Mouse (Mus musculus) hindbrain, embryonic 16.5 days (tissue): Measurements from ENCODE around the gene Ankrd54. TPM values are rescaled to one million over a fixed set of nuclear protein-coding genes. Genes with fewer than 3 reads are reported as not detected.

Experiments used
- ATAC-seq: fragments of 200-750 bp; cut with Nextera tagmentation; 2 replicates; pipeline ENCODE4 v1.8.0; 2017; ENCODE audit warnings: moderate TSS enrichment, moderate library complexity
- H3K27ac ChIP-seq: fragments of 300-500 bp; sonication (generic); 2 replicates; pipeline ENCODE4 v1.5.1; 2014; ENCODE audit warnings: low read depth, mild to moderate bottlenecking, control low read depth, low read length, moderate library complexity
- H3K27me3 ChIP-seq: fragments of 300-500 bp; sonication (generic); replicated peaks from 2 replicates; pipeline ENCODE4 v1.6.1; 2014; ENCODE audit warnings: low read length; ENCODE audit not compliant: control insufficient read depth, insufficient read depth
- H3K36me3 ChIP-seq: fragments of 300-500 bp; sonication (generic); 2 replicates; pipeline ENCODE4 v1.6.1; 2014; ENCODE audit warnings: mild to moderate bottlenecking, low read length, moderate library complexity, mixed read lengths; ENCODE audit not compliant: control insufficient read depth, insufficient read depth
- H3K4me1 ChIP-seq: fragments of 300-500 bp; sonication (generic); 2 replicates; pipeline ENCODE4 v1.6.1; 2014; ENCODE audit warnings: low read depth, low read length; ENCODE audit not compliant: control insufficient read depth, insufficient read depth
- H3K4me2 ChIP-seq: fragments of 300-500 bp; sonication (generic); 2 replicates; pipeline ENCODE4 v1.6.1; 2014; ENCODE audit warnings: mild to moderate bottlenecking, low read length, control low read depth, moderate library complexity
- H3K4me3 ChIP-seq: fragments of 300-500 bp; sonication (generic); 2 replicates; pipeline ENCODE4 v1.5.1; 2014; ENCODE audit warnings: mild to moderate bottlenecking, low read length, control low read depth, moderate library complexity
- H3K9ac ChIP-seq: fragments of 300-500 bp; sonication (generic); 2 replicates; pipeline ENCODE4 v1.6.1; 2014; ENCODE audit warnings: low read depth, mild to moderate bottlenecking, control low read depth, low read length, moderate library complexity
- H3K9me3 ChIP-seq: fragments of 300-500 bp; sonication (generic); 2 replicates; pipeline ENCODE4 v1.6.1; 2014; ENCODE audit warnings: mild to moderate bottlenecking, low read length, moderate library complexity; ENCODE audit not compliant: control insufficient read depth
- WGBS: fragments of 180-500 bp; shearing (Covaris S2); extraction: QIAGEN DNeasy Blood & Tissue Kit; methylation state at CpG from one replicate; pipeline ENCODE4 v1.1.7; 2014; 5-methylcytosine and 5-hydroxymethylcytosine counted together
- polyA plus RNA-seq: library from polyadenylated mRNA; unstranded; fragments of >200 nt; fragmentation: Nextera tagmentation; extraction: Ambion mirVana; gene quantifications from 2 replicates; pipeline ENCODE4 v1.2.1, GENCODE M21; 2015

Ankrd54 gene
- polyA plus RNA-seq, 1 experiment from 2014 or later, result 50.0 TPM

DNA sequence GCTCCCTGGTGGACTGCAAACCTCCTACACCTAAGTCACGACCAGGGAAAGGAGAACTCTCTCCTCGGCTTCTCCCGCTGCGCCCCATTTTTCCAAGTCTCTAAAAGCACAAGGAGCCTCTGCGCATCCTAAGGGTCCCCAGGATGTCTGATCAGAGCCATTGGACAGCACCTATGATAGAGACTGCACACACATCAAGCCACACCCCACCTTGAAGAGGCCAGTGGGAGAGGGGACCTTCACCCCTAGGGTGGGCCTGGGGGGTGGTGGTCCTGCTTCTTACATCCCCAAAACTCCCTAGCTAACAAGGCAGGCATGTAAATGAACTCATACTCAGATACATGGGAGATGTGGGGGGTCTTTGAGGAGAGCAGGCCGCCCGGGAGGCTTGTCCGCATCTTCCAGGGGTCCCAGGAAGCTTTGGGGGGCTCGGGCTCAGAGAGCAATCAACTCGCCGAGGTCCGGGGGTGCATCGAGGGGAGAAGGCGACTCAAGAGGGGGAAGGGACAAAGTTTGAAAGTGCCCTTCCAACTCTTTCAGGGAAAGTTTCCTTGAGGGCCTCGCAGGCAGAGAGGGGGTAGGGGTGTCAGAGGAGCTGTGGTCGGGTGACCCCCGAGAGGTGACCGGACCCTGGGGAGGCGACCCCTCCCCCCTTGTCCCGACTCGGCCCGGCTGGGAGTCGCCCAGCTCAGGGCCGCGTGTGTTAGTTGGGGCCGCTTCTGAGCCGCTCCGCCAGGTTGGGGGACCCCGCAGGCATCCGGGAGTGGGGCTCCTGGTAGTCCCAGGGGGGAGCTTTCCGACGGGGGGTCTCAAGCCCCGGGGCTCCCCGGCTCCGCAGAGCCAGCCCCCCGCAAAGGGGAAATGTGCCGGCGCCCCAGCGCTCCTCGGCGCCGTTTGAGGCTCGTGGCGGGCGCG is 35.1 kb downstream of the Ankrd54 start:
- Histone ChIP-seq H3K4me3 (peak overlapping the region; percentile 75), H3K9me3 (no peaks in the 10 kb centered on the region), H3K4me2 (peak overlapping the region; percentile 100), H3K27me3 (no peaks in the 10 kb centered on the region; the same call in 1 of the 2 replicates), H3K4me1 (peaks cover 38% of the 10 kb centered on the region), H3K27ac (peak overlapping the region; percentile 95), H3K9ac (peak overlapping the region; percentile 97), H3K36me3 (no peaks in the 10 kb centered on the region)
- WGBS, result 5% methylated on average over 43 of the region's 46 CpGs
- no peak for ATAC-seq

DNA sequence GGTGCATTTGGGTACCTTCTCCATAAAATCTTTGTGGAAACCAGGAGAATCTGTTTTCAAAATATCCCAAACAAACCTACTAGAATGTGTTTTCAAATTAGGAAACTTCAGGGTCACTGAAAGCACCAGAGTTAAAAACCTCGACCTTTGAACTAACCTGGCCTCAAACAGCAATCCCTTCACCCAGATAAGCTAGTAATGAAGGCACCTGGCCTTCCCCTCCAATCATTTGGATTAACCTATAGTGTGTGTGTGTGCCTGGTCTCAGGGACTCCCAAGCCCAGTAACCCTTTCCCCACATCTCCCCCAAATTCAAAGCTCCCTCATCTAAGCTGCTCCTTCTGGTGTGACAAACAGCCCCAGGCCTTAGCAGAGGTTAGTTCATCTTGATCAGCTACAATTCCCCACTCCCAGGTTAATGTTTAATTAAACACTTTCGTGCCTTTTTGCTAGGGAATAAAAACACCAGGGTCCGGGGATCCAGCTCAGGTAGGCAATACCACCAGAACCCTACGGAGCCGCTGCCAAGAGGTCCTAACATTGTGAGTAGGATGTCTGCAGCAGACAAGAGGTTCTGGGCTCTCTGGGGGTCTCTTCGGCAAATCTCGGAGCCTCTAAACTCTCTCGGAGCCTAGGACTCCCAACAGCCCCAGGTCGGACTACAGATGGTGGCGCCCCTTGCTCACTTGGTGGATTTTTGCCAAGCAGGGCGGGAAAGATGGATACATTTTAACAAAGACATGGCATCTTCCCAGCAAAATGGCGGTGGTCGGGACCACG is 36.0 kb downstream of the Ankrd54 start:
- Histone ChIP-seq H3K27me3 (no peaks in the 10 kb centered on the region; the same call in 1 of the 2 replicates), H3K4me1 (peaks cover 38% of the 10 kb centered on the region), H3K36me3 (no peaks in the 10 kb centered on the region), H3K9me3 (no peaks in the 10 kb centered on the region), H3K4me3 (no peak overlapping the region), H3K4me2 (peak overlapping the region; percentile 100), H3K9ac (0 out of 2 replicates have a peak overlapping the region, but pooled peaks have one; percentile 3), H3K27ac (no peak overlapping the region)
- ATAC-seq, result no peak
- WGBS, result 34% methylated on average over 14 of the region's 14 CpGs

DNA sequence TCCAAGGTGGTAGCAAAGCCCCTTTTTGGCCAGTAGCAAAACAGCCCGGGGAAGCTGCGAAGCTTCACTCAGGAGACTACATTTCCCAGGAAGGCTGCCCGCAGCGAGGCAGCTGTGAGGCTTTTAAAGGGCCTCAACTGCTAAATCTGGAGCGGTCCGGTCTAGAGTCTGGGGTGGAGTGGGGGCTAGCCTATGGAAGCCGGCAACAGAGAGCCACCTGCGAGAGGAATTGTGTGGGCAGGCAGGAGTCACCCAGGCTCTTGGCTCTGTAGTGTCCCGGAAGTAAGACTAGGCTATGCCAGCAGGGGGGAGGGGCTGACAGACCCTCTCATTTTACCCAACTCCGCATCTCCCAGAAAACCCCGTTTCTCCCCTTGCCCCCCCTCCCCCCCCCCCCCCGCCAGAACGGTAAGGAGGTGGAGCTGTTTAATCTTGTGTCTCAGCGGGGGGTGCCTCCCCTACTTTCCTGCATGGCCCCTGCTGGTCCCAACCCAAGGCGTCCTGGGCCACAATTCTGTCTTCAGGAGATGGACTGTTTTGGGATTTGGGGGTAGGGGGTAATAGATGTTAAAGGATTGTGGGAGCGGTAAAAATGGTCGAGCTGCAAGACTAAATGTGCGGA is 36.9 kb downstream of the Ankrd54 start:
- Histone ChIP-seq H3K27ac (no peak overlapping the region), H3K9me3 (no peaks in the 10 kb centered on the region), H3K4me2 (peak overlapping the region; percentile 46), H3K4me1 (peaks cover 32% of the 10 kb centered on the region), H3K4me3 (peak overlapping the region; percentile 20; the same call in 1 of the 2 replicates), H3K9ac (peak overlapping the region; percentile 29; the same call in 1 of the 2 replicates), H3K27me3 (no peaks in the 10 kb centered on the region; the same call in 1 of the 2 replicates), H3K36me3 (no peaks in the 10 kb centered on the region)
- WGBS, result 15% methylated on average over 15 of the region's 18 CpGs
- no peak for ATAC-seq

DNA sequence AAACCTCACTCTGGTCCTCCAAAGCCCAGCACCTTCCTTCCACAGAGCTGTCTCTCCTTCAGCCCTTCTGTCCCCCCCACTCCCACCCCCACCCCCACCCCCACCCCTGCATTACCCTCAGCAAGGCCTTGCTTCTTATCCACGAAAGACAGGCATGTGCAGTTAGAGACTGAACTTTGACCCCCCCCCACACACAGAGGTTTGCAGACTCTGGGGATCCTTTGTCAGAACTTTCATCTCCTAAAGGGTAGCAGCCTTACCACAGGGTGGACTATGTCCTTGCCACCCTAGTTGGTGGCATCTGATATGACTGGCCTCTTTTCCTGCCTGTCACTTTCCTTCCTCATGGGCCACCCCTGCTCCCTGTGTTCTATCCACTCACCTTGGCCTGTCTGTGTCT is 39.3 kb downstream of the Ankrd54 start:
- no peak overlapping the region for H3K4me3 ChIP-seq
- H3K27me3 ChIP-seq, result no peaks in the 10 kb centered on the region; the same call in 1 of the 2 replicates
- no peaks in the 10 kb centered on the region for H3K36me3 ChIP-seq
- ATAC-seq, result no peak
- H3K4me1 ChIP-seq, result peaks cover 18% of the 10 kb centered on the region
- H3K4me2 ChIP-seq, result no peak overlapping the region
- no peaks in the 10 kb centered on the region for H3K9me3 ChIP-seq
- no peak overlapping the region for H3K27ac ChIP-seq
- 100% methylated on average over 1 of the region's 1 CpGs for WGBS
- H3K9ac ChIP-seq, result no peak overlapping the region

DNA sequence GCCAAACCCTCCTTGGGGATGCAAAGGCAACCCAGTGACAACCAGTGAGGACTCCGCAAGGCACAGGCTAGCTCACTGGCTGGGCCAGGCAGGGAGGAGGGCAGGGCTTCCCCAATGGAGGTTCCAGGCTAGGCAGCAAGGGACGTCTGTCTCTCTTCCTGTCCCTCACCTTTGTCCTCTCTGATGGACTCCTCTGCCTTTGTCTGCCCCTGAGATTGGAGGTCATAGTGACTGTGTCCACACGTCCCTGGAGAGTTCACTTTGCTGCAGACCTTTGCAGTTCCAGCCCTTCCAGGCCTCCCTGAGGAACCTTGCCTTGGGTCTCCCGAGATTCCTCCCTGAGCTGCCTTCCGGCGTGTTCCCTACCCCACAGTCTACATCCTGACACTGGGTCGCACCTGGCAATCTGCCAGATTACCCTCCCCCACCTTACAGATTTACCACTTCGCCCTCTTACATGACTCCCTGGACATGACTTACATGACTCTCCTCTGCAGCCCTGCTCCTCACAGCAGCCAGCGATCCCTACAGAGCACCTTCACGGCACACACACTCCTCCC is 39.9 kb downstream of the Ankrd54 start:
- Histone ChIP-seq H3K27ac (no peak overlapping the region), H3K9ac (no peak overlapping the region), H3K27me3 (no peaks in the 10 kb centered on the region; the same call in 1 of the 2 replicates), H3K36me3 (no peaks in the 10 kb centered on the region), H3K4me3 (no peak overlapping the region), H3K4me2 (no peak overlapping the region), H3K9me3 (no peaks in the 10 kb centered on the region), H3K4me1 (peaks cover 16% of the 10 kb centered on the region)
- ATAC-seq, result no peak
- WGBS, result 56% methylated on average over 10 of the region's 10 CpGs

DNA sequence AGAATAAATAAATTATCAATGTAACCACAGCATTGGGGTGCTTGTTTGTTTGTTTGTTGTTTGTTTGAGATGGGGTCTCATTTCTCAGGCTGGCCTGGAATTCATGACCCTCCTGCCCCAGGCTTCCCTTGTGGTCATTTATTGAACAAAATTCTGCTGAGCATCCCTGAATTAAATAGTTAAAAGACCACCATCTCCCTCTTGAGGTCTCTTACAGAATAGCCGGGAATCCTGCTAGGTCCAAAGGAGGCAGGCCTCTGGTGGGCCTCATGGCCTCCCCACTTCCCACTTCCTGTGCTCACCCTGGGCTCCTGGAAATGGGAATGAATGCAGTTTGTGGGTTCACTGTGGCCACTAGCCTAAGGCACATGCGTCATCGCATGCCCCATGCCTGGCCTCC is 43.8 kb downstream of the Ankrd54 start:
- no peak overlapping the region for H3K4me2 ChIP-seq
- H3K9ac ChIP-seq, result no peak overlapping the region
- H3K9me3 ChIP-seq, result no peaks in the 10 kb centered on the region
- no peak overlapping the region for H3K4me3 ChIP-seq
- no peaks in the 10 kb centered on the region for H3K36me3 ChIP-seq
- H3K27me3 ChIP-seq, result no peaks in the 10 kb centered on the region; the same call in 1 of the 2 replicates
- WGBS, result 63% methylated on average over 3 of the region's 3 CpGs
- ATAC-seq, result no peak
- H3K4me1 ChIP-seq, result no peaks in the 10 kb centered on the region
- no peak overlapping the region for H3K27ac ChIP-seq

DNA sequence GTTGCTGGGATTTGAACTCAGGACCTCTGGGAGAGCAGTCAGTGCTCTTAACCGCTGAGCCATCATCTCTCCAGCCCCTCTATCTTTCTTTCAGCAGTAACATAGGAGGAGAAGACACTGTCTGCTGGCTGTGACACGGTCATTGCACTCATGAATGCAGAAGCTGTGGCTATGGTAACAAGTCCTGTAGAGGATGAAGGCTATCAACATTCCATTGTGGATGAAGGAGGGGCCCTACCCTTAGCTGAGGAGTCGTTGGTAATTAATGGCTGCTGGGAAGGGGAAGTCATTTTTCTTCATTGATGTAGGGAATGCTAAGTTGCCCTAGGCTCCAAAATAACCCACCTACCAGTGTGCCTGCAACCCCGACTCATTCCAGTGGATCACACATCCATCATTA is 44.5 kb downstream of the Ankrd54 start:
- WGBS, result 34% methylated on average over 4 of the region's 4 CpGs
- Histone ChIP-seq H3K4me2 (no peak overlapping the region), H3K4me3 (no peak overlapping the region), H3K27ac (no peak overlapping the region), H3K9ac (no peak overlapping the region), H3K4me1 (no peaks in the 10 kb centered on the region), H3K9me3 (no peaks in the 10 kb centered on the region), H3K36me3 (no peaks in the 10 kb centered on the region), H3K27me3 (no peaks in the 10 kb centered on the region; the same call in 1 of the 2 replicates)
- ATAC-seq, result no peak

DNA sequence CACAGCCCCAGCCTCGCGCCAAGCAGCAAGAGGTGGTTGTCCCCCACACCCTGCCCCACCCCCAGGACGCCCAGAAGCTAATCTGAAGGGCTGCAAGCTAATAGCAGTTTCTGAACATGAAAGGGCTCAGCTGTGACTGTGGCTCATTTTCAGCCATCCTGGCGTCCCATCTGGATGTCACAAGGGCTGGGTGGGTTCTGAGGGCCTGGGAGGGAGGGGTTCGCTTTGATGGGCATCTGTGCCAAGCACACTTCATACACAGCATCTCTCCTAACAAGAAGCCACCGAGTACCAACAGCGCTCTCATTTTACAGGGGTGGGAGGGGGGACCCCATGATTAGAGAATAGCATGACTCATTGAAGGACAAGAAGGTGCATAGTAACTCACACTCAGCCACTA is 49.3 kb downstream of the Ankrd54 start:
- H3K36me3 ChIP-seq, result peaks cover 2% of the 10 kb centered on the region; the same call in 1 of the 2 replicates
- no peak overlapping the region for H3K9ac ChIP-seq
- ATAC-seq, result no peak
- no peak overlapping the region for H3K27ac ChIP-seq
- no peak overlapping the region for H3K4me3 ChIP-seq
- H3K9me3 ChIP-seq, result no peaks in the 10 kb centered on the region
- 55% methylated on average over 7 of the region's 7 CpGs for WGBS
- H3K4me1 ChIP-seq, result no peaks in the 10 kb centered on the region
- H3K27me3 ChIP-seq, result no peaks in the 10 kb centered on the region
- no peak overlapping the region for H3K4me2 ChIP-seq
